Mouse (Mus musculus) large intestine, adult 2 months (tissue): ENCODE results near the gene Ubl7. TPM values are rescaled to one million over a fixed set of nuclear protein-coding genes. Genes with fewer than 3 reads are reported as not detected.
"Not testable (repeated sequence)": the region's sequence is repeated elsewhere in the genome, so short reads cannot be mapped to it uniquely, and the experiment has no call there.

ENCODE experiments used
- DNase-seq: peaks from one replicate; pipeline ENCODE4 v3.0.0-alpha.2; 2012; ENCODE audit warnings: low read depth, low spot score
- WGBS: fragments of 180-500 bp; shearing (Covaris S2); methylation state at CpG from one replicate; pipeline ENCODE4 v1.1.7; 2018; 5-methylcytosine and 5-hydroxymethylcytosine counted together
- polyA plus RNA-seq: library from polyadenylated mRNA; depleted of rRNA; stranded (reverse); fragments of >200 nt; gene quantifications from 2 replicates; pipeline ENCODE4 v1.2.3, GENCODE M21; 2012; rRNA removed

The Ubl7 gene
- polyA plus RNA-seq = 84.7 and 93.7 TPM in 2 replicates

GRCm38 (mm10) chr9:57910254-57911160 is at the start of gene Ubl7:
Gene Ubl7 (plus strand): TSS chr9:57910979.
- 3% methylated on average over 47 of the region's 47 CpGs for WGBS
- peak; percentile 89 for DNase-seq

GRCm38 (mm10) chr9:57861951-57862471 is 48.8 kb upstream of the Ubl7 start:
- WGBS = 38% methylated on average over 9 of the region's 9 CpGs
- DNase-seq = no peak

GRCm38 (mm10) chr9:57864336-57864735 is 46.4 kb upstream of the Ubl7 start:
- DNase-seq = no peak

- 32% methylated on average over 7 of the region's 7 CpGs for WGBS
- DNase-seq = no peak
Measured at GRCm38 (mm10) chr9:57866530-57866929, 44.2 kb upstream of the Ubl7 start.

- no peak for DNase-seq
- 69% methylated on average over 4 of the region's 4 CpGs for WGBS
Measured at GRCm38 (mm10) chr9:57867236-57867635, 43.5 kb upstream of the Ubl7 start.

GRCm38 (mm10) chr9:57867880-57868279 is 42.9 kb upstream of the Ubl7 start:
- WGBS = 90% methylated on average over 5 of the region's 5 CpGs
- DNase-seq = no peak

- 88% methylated on average over 6 of the region's 6 CpGs for WGBS
- DNase-seq = no peak
Measured at GRCm38 (mm10) chr9:57868767-57869166, 42.0 kb upstream of the Ubl7 start.

- 35% methylated on average over 2 of the region's 2 CpGs for WGBS
- DNase-seq = no peak
Measured at GRCm38 (mm10) chr9:57870273-57870816, 40.4 kb upstream of the Ubl7 start.

GRCm38 (mm10) chr9:57874134-57874533 is 36.6 kb upstream of the Ubl7 start:
- 41% methylated on average over 5 of the region's 5 CpGs for WGBS
- DNase-seq = no peak

GRCm38 (mm10) chr9:57874994-57875393 is 35.8 kb upstream of the Ubl7 start:
- 23% methylated on average over 3 of the region's 3 CpGs for WGBS
- DNase-seq = no peak

- WGBS = 37% methylated on average over 3 of the region's 3 CpGs
- no peak for DNase-seq
Measured at GRCm38 (mm10) chr9:57879213-57879612, 31.6 kb upstream of the Ubl7 start.

GRCm38 (mm10) chr9:57880278-57880677 is 30.5 kb upstream of the Ubl7 start:
- DNase-seq = no peak
- 16% methylated on average over 4 of the region's 4 CpGs for WGBS

- WGBS = 91% methylated on average over 2 of the region's 2 CpGs
Measured at GRCm38 (mm10) chr9:57881781-57882180, 29.0 kb upstream of the Ubl7 start.

GRCm38 (mm10) chr9:57883413-57883812 is 27.4 kb upstream of the Ubl7 start:
- DNase-seq = no peak
- WGBS = 78% methylated on average over 1 of the region's 1 CpGs

More at GRCm38 (mm10) chr9:57881781-57882180, 29.0 kb upstream of the Ubl7 start:
- DNase-seq = not testable (repeated sequence)

- no peak for DNase-seq
- 25% methylated on average over 6 of the region's 6 CpGs for WGBS
Measured at GRCm38 (mm10) chr9:57888119-57888518, 22.7 kb upstream of the Ubl7 start.

GRCm38 (mm10) chr9:57900478-57900877 is 10.3 kb upstream of the Ubl7 start:
- no peak for DNase-seq
- 41% methylated on average over 10 of the region's 10 CpGs for WGBS

GRCm38 (mm10) chr9:57901197-57901596 is 9.6 kb upstream of the Ubl7 start:
- WGBS = 36% methylated on average over 9 of the region's 9 CpGs
- no peak for DNase-seq

- no peak for DNase-seq
- WGBS = 81% methylated on average over 3 of the region's 3 CpGs
Measured at GRCm38 (mm10) chr9:57901601-57902000, 9.2 kb upstream of the Ubl7 start.

GRCm38 (mm10) chr9:57902132-57902531 is 8.6 kb upstream of the Ubl7 start:
- 82% methylated on average over 4 of the region's 4 CpGs for WGBS
- no peak for DNase-seq

- WGBS = 66% methylated on average over 8 of the region's 8 CpGs
Measured at GRCm38 (mm10) chr9:57903589-57904249, 7.1 kb upstream of the Ubl7 start.

More at GRCm38 (mm10) chr9:57903589-57904249, 7.1 kb upstream of the Ubl7 start:
- DNase-seq = no peak
